Mouse (Mus musculus) CH12.LX (cell line): ENCODE measurements around the gene Gorasp1. TPM values are rescaled to one million over a fixed set of nuclear protein-coding genes. Genes with fewer than 3 reads are reported as not detected.
A peak's percentile ranks its signal among the peaks of the same experiment; 100 is the strongest.

ENCODE experiments used
- DNase-seq: peaks from one replicate; pipeline ENCODE4 v3.0.0-alpha.2; 2013; ENCODE audit errors: extremely low read depth
- H3K27ac ChIP-seq: 2 replicates; pipeline ENCODE4 v1.5.1; 2012; ENCODE audit warnings: low read depth, mild to moderate bottlenecking, control low read depth, moderate library complexity; ENCODE audit not compliant: insufficient read depth
- H3K27me3 ChIP-seq: replicated peaks from 2 replicates; pipeline ENCODE3; 2012; ENCODE audit warnings: inconsistent platforms
- H3K36me3 ChIP-seq, 2 experiments: replicated peaks in 1 of 2; 2 replicates each; pipeline versions ENCODE3 to v1.6.1; 2012; ENCODE audit warnings: inconsistent platforms in 1 of 2, low read length in 1 of 2, mild to moderate bottlenecking in 1 of 2, mixed read lengths in 1 of 2, moderate library complexity in 1 of 2; ENCODE audit not compliant: control insufficient read depth in 1 of 2, insufficient read depth in 1 of 2
- H3K4me1 ChIP-seq, 2 experiments: 2 replicates each; pipeline ENCODE4 v1.6.1; 2012; ENCODE audit warnings: inconsistent platforms in 1 of 2, moderate library complexity in 1 of 2; ENCODE audit not compliant: insufficient read depth in 2 of 2, control insufficient read depth in 1 of 2
- H3K4me2 ChIP-seq: 2 replicates; pipeline ENCODE4 v1.6.1; 2012; ENCODE audit warnings: low read depth, mild to moderate bottlenecking, control low read depth; ENCODE audit not compliant: poor library complexity, insufficient read depth, severe bottlenecking
- H3K4me3 ChIP-seq, 3 experiments: fragments of 150-350 bp in 1 of 3; sonication (generic) in 1 of 3; replicated peaks in 1 of 3; 2 replicates each; pipeline versions ENCODE3 to v1.5.1; 2011 to 2012; ENCODE audit warnings: low read depth in 2 of 3, low read length in 2 of 3, mild to moderate bottlenecking in 2 of 3, moderate library complexity in 2 of 3, control low read depth in 1 of 3, improper control_type of control experiment in 1 of 3, inconsistent platforms in 1 of 3, mixed read lengths in 1 of 3; ENCODE audit not compliant: poor library complexity in 1 of 3
- H3K79me2 ChIP-seq: replicated peaks from 2 replicates; pipeline ENCODE4 v1.6.1; 2012; ENCODE audit warnings: mild to moderate bottlenecking, moderate library complexity; ENCODE audit not compliant: control insufficient read depth, poor library complexity, insufficient read depth, severe bottlenecking; ENCODE audit errors: extremely low read depth
- H3K9ac ChIP-seq: 2 replicates; pipeline ENCODE4 v1.6.1; 2012; ENCODE audit warnings: low read depth, mild to moderate bottlenecking, control low read depth, moderate library complexity; ENCODE audit not compliant: insufficient read depth
- H3K9me3 ChIP-seq: replicated peaks from 2 replicates; pipeline ENCODE3; 2012; ENCODE audit warnings: low read length, inconsistent platforms, mixed read lengths
- BHLHE40 ChIP-seq: IDR thresholded peaks from 2 replicates; pipeline ENCODE4 v1.6.1; 2011; ENCODE audit warnings: mild to moderate bottlenecking, low read depth, low read length, improper control_type of control experiment
- CHD2 ChIP-seq: IDR thresholded peaks from 2 replicates; pipeline ENCODE4 v1.6.1; 2011; ENCODE audit warnings: low read length, improper control_type of control experiment
- CTCF ChIP-seq, 2 experiments: IDR thresholded peaks in 1 of 2; conservative IDR thresholded peaks in 1 of 2; 2 replicates each; pipeline ENCODE4 v1.5.1; 2011 to 2012; ENCODE audit warnings: low read depth in 2 of 2, low read length in 2 of 2, improper control_type of control experiment in 1 of 2, inconsistent platforms in 1 of 2, mild to moderate bottlenecking in 1 of 2, moderate library complexity in 1 of 2
- E2F4 ChIP-seq: IDR thresholded peaks from 2 replicates; pipeline ENCODE4 v1.6.1; 2011; ENCODE audit warnings: low read depth, low read length, improper control_type of control experiment; ENCODE audit not compliant: insufficient replicate concordance
- ELF1 ChIP-seq: IDR thresholded peaks from 2 replicates; pipeline ENCODE4 v1.6.1; 2014; ENCODE audit warnings: low read depth, mild to moderate bottlenecking, inconsistent platforms, low read length, improper control_type of control experiment
- EP300 ChIP-seq: IDR thresholded peaks from 2 replicates; pipeline ENCODE4 v1.6.1; 2011; ENCODE audit warnings: low read length, improper control_type of control experiment
- ETS1 ChIP-seq: conservative IDR thresholded peaks from 2 replicates; pipeline ENCODE4 v1.6.1; 2012; ENCODE audit warnings: low read depth, mild to moderate bottlenecking, inconsistent platforms, low read length, improper control_type of control experiment, moderate library complexity
- GABPA ChIP-seq: IDR thresholded peaks from 2 replicates; pipeline ENCODE4 v1.6.1; 2012; ENCODE audit warnings: low read depth, low read length, improper control_type of control experiment, inconsistent platforms; ENCODE audit not compliant: insufficient replicate concordance
- JUN ChIP-seq: IDR thresholded peaks from 2 replicates; pipeline ENCODE4 v1.6.1; 2011; ENCODE audit warnings: low read depth, mild to moderate bottlenecking, low read length, improper control_type of control experiment, moderate library complexity; ENCODE audit not compliant: insufficient read depth
- KAT2A ChIP-seq: IDR thresholded peaks from 2 replicates; pipeline ENCODE4 v1.6.1; 2012; ENCODE audit warnings: low read length, improper control_type of control experiment, inconsistent platforms; ENCODE audit not compliant: insufficient replicate concordance
- MAX ChIP-seq: IDR thresholded peaks from 2 replicates; pipeline ENCODE4 v1.6.1; 2011; ENCODE audit warnings: low read length, improper control_type of control experiment
- MAZ ChIP-seq: IDR thresholded peaks from 2 replicates; pipeline ENCODE4 v1.6.1; 2012; ENCODE audit warnings: low read depth, mild to moderate bottlenecking, inconsistent platforms, low read length, improper control_type of control experiment, moderate library complexity
- MEF2A ChIP-seq: IDR thresholded peaks from 2 replicates; pipeline ENCODE4 v1.6.1; 2014; ENCODE audit warnings: low read depth, mild to moderate bottlenecking, inconsistent platforms, low read length, improper control_type of control experiment, borderline replicate concordance
- NRF1 ChIP-seq: IDR thresholded peaks from 2 replicates; pipeline ENCODE4 v1.6.1; 2014; ENCODE audit warnings: low read depth, mild to moderate bottlenecking, inconsistent platforms, low read length, improper control_type of control experiment, moderate library complexity
- PAX5 ChIP-seq: IDR thresholded peaks from 2 replicates; pipeline ENCODE4 v1.6.1; 2012; ENCODE audit warnings: low read length, inconsistent platforms, mixed read lengths
- POLR2AphosphoS2 ChIP-seq: IDR thresholded peaks from 2 replicates; pipeline ENCODE4 v1.6.1; 2011; ENCODE audit warnings: low read depth, low read length, improper control_type of control experiment
- RAD21 ChIP-seq: IDR thresholded peaks from 2 replicates; pipeline ENCODE4 v1.6.1; 2011; ENCODE audit warnings: low read depth, mild to moderate bottlenecking, low read length, improper control_type of control experiment, moderate library complexity
- RCOR1 ChIP-seq: conservative IDR thresholded peaks from 2 replicates; pipeline ENCODE4 v1.6.1; 2012; ENCODE audit warnings: low read depth, mild to moderate bottlenecking, inconsistent platforms, low read length, improper control_type of control experiment
- SIN3A ChIP-seq: IDR thresholded peaks from 2 replicates; pipeline ENCODE4 v1.6.1; 2012; ENCODE audit warnings: low read length, improper control_type of control experiment, inconsistent platforms
- TBP ChIP-seq: conservative IDR thresholded peaks from 2 replicates; pipeline ENCODE4 v1.6.1; 2011; ENCODE audit warnings: low read depth, low read length, improper control_type of control experiment
- TCF12 ChIP-seq: IDR thresholded peaks from 2 replicates; pipeline ENCODE4 v1.6.1; 2014; ENCODE audit warnings: low read depth, mild to moderate bottlenecking, inconsistent platforms, low read length, improper control_type of control experiment
- UBTF ChIP-seq: IDR thresholded peaks from 2 replicates; pipeline ENCODE4 v1.6.1; 2012; ENCODE audit warnings: low read depth, mild to moderate bottlenecking, inconsistent platforms, low read length, improper control_type of control experiment, moderate library complexity
- USF2 ChIP-seq: conservative IDR thresholded peaks from 2 replicates; pipeline ENCODE4 v1.6.1; 2011; ENCODE audit warnings: low read depth, low read length, improper control_type of control experiment
- ZKSCAN1 ChIP-seq: IDR thresholded peaks from 2 replicates; pipeline ENCODE4 v1.6.1; 2012; ENCODE audit warnings: low read depth, inconsistent platforms, low read length, improper control_type of control experiment, borderline replicate concordance
- ZMIZ1 ChIP-seq: IDR thresholded peaks from 2 replicates; pipeline ENCODE4 v1.6.1; 2012; ENCODE audit warnings: low read depth, mild to moderate bottlenecking, inconsistent platforms, low read length, improper control_type of control experiment
- dilution Hi-C: fragments of 300-500 bp; cut with MboI; formaldehyde crosslinking; loops from 2 replicates; pipeline ENCODE4 v1.14.3; 2020; ENCODE audit warnings: low sequenced_read_pairs; ENCODE audit not compliant: extremely low pct_unique_long_range_greater_than_20kb, extremely low pct_ligation_motif_present
- in situ Hi-C: fragments of 300-500 bp; cut with MboI; formaldehyde crosslinking; loops from 3 replicates; pipeline ENCODE4 v1.14.3; 2019; ENCODE audit warnings: low sequenced_read_pairs, low pct_ligation_motif_present, low pct_unique_long_range_greater_than_20kb, mixed read lengths
- polyA plus RNA-seq: library from polyadenylated mRNA; unstranded; fragments of >175 nt; gene quantifications from 2 replicates; pipeline ENCODE4 v1.2.1, GENCODE M21; 2012; ENCODE audit warnings: low read depth; ENCODE audit not compliant: insufficient read length
- total RNA-seq, 2 experiments: library from RNA; depleted of rRNA; stranded (reverse); fragments of 300-350 nt in 1 of 2; fragments of >200 nt in 1 of 2; gene quantifications; 2 replicates each; pipeline ENCODE4 v1.2.3; 2012 to 2014

Gorasp1 gene
- total and polyA plus RNA-seq, 3 experiments: 8.7 to 12.6 (median 9.2) TPM

GRCm38 (mm10) chr9:119983585-119984535 lies 46.5 kb upstream of the Gorasp1 start (continued):
- 0 out of 2 replicates have a peak, but pooled peaks have one; percentile 31 for TF ChIP-seq POLR2AphosphoS2

- H3K79me2 ChIP-seq: peaks cover 24% of the 10 kb centered on the region
- peak overlapping the region; percentile 89 for H3K4me2 ChIP-seq
- TF ChIP-seq BHLHE40 (peak; percentile 87), EP300 (no peak), CHD2 (0 out of 2 replicates have a peak, but pooled peaks have one; percentile 16), ETS1 (peak; percentile 35), TCF12 (peak; percentile 41; the same call in 1 of the 2 replicates), MAZ (peak; percentile 51; the same call in 1 of the 2 replicates), CTCF (conservative IDR thresholded peaks at IDR 0.05 in 1 of 2, IDR thresholded peaks at IDR 0.05 in 1 of 2; ENCODE audit: low read depth in 2 of 2, low read length in 2 of 2) (0 out of 4 replicates have a peak, but pooled peaks of 1 of the 2 experiments have one; percentile 32), MAX (no peak), ZMIZ1 (no peak), ELF1 (0 out of 2 replicates have a peak, but pooled peaks have one; percentile 18), UBTF (no peak), RAD21 (peak; percentile 12)
- peaks cover 6% of the 10 kb centered on the region for H3K27me3 ChIP-seq
- DNase-seq: no peak
- H3K36me3 ChIP-seq: no peaks in the 10 kb centered on the region
- H3K9ac ChIP-seq: peak overlapping the region; percentile 46
- H3K4me3 ChIP-seq: peak overlapping the region; percentile 73 to 90 (median 79)
- peak overlapping the region; percentile 86 for H3K27ac ChIP-seq
- dilution Hi-C loops: no loop called here
- H3K4me1 ChIP-seq: peaks cover 17 to 55% of the 10 kb centered on the region in 2 experiments
- in situ Hi-C loops: no loop called here
- no peaks in the 10 kb centered on the region for H3K9me3 ChIP-seq
These were observed 45.7 kb upstream of the Gorasp1 start for GRCm38 (mm10) chr9:119982956-119983551.

- H3K36me3 ChIP-seq: no peaks in the 10 kb centered on the region
- peak overlapping the region; percentile 73 to 90 (median 79) for H3K4me3 ChIP-seq
- H3K9me3 ChIP-seq: no peaks in the 10 kb centered on the region
- H3K27me3 ChIP-seq: peaks cover 6% of the 10 kb centered on the region
- dilution Hi-C loops: no loop called here
- DNase-seq: peak; percentile 93
- in situ Hi-C loops: no loop called here
- peaks cover 26% of the 10 kb centered on the region for H3K79me2 ChIP-seq
- peak overlapping the region; percentile 89 for H3K4me2 ChIP-seq
- peak overlapping the region; percentile 83 for H3K9ac ChIP-seq
- peak overlapping the region; percentile 86 for H3K27ac ChIP-seq
- peaks cover 17 to 55% of the 10 kb centered on the region in 2 experiments for H3K4me1 ChIP-seq
- peak; percentile 62; the same call in 1 of the 2 replicates for TF ChIP-seq MEF2A
- TF ChIP-seq E2F4: no peak
- peak; percentile 50 for TF ChIP-seq RAD21
- TF ChIP-seq KAT2A: no peak
- TF ChIP-seq JUN: no peak
- TF ChIP-seq ZKSCAN1: no peak
- no peak for TF ChIP-seq PAX5
- TF ChIP-seq GABPA: no peak
- TF ChIP-seq RCOR1: no peak
- TF ChIP-seq NRF1: 0 out of 2 replicates have a peak, but pooled peaks have one; percentile 28
- 0 out of 2 replicates have a peak, but pooled peaks have one; percentile 11 for TF ChIP-seq TBP
- peak; percentile 80 for TF ChIP-seq SIN3A
- TF ChIP-seq USF2: no peak
- peak in 1 of 2 experiments; percentile 86; a peak in 2 of 4 replicates for TF ChIP-seq CTCF (conservative IDR thresholded peaks at IDR 0.05 in 1 of 2, IDR thresholded peaks at IDR 0.05 in 1 of 2; ENCODE audit: low read depth in 2 of 2, low read length in 2 of 2)
- no peak for TF ChIP-seq POLR2AphosphoS2
These were observed 45.0 kb upstream of the Gorasp1 start for GRCm38 (mm10) chr9:119982241-119982811.
